Mouse (Mus musculus) cerebellum, postnatal 14 days (tissue): ENCODE measurements around the gene Flg2.

Experiments
- DNase-seq, 2 experiments: peaks; one replicate each; pipeline ENCODE4 v3.0.0; 2021; ENCODE audit warnings: mixed read lengths in 2 of 2

Gene Flg2

DNA sequence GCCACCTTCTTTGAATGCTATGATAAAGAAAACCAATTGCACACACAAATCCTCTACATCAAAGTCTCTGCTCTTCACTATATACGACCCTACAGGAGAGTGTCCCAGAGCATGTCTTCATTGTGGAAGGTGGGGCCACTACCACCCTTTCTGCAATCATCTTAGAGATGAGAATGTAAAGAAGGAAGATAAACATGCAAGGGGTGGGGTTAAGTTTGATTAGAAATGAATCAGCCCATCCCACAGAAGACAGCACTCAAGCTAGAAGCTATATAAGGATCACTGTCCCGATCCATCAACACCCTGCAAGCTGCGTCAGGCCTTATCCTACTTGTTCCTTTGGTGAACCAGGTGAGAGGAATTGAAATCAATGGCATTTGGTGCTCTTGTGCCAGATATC, at the start of gene Flg2:
Flg2 (plus strand) TSS at position 301 of the 400 bp plus-strand sequence.
- no peak for DNase-seq

DNA sequence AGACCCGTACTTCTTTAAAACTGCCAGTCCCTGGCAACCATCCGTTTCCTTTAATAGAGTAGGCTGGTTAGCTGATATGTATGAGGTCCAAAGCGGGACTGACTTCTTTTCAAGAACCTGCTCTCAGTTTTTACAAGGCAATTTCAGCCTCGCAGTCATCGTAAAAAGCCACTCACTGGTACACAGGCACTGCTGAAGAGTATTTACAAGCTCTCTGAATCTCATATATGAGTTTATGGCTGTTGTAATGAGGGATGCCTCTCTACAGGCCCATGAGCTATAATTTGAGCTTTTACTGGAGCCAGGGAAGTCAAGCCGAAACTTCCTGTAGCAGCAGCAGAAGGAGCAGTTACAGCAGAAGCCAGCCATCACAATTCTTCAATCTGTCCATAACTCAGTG, 34.6 kb upstream of the Flg2 start:
- DNase-seq: no peak

DNA sequence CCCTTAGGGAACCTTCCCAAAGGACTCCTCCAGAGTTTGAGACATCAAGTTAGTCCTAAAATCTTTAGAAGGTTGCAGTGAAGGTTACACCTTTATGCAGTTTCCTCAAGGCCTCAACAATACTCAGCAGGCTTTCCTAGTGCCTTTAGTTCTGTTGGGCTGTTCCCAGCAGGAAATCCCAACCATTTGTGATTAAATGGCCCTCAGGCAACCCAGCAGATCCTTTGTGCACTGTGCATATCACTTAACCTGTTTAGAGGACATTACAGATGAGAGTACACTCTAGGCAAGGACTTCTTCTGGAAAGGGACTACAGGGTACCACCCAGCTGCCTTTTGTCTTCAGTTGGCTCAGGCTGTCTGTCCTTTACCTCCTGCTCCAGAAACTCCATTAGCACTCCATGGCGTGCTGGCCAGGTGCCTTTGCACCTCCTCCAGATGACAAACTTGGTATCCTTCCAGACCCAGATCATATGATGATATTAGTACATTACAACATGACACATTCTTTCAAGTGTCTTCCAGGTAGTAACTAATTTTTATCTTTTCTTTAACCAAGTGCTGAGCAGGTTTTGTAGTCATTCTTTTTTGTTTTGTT, 34.0 kb upstream of the Flg2 start:
- peak; percentile 33 to 36 for DNase-seq

GRCm38 (mm10) chr3:93180856-93181255, 16.2 kb upstream of the Flg2 start:
- DNase-seq: no peak

DNA sequence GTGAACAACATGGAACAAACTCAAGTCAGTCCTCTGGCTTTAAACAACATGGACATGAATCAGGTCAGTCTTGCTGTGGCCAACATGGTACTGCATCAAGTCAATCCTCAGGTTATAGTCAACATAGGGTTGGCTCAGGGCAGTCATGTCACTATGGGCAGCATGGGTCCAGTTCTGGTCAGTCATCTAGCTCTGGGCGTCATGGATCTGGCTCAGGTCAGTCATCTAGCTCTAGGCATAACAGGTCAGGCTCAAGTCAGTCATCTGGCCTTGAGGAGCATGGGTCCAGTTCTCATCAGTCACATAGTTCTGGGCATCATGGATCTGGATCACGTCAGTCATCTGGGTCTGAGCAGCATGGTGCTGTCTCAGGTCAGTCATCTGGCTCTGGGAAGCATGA, 4.9 kb downstream of the Flg2 start:
- no peak for DNase-seq

DNA sequence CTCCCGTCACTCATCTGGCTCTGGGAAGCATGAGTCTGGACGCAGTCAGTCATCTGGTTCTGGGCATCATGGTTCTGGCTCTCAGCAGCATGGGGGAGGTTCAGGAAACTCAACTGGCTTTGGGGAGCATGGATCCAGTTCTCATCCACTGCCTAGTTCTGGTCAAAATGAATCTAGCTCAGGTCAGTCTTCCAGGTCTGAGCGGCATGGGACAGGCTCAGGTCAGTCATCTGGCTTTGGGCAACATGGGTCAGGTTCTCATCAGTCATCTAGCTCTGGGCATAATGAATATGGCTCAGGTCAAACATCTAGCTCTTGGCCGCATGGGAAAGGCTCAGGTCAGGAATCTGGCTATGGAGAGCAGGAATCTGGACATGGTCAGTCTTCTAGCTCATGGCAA, 5.4 kb downstream of the Flg2 start:
- DNase-seq: no peak
